In genomic region chr2:102543961-102544719, GRCm38 (mm10) we compare ENCODE assay signal across 12 mouse cellular contexts. TPM values are rescaled to one million over a fixed set of nuclear protein-coding genes. Genes with fewer than 3 reads are reported as not detected.
A peak's percentile ranks its signal among the peaks of the same experiment; 100 is the strongest.
DNase-seq lines count a peak whose midpoint lies in the region; TF ChIP-seq lines count a peak whose summit lies in the region.
"Had no signal": no experiment of that assay in that cellular context is flagged by ENCODE, and none has a peak within 500 bp of the region (broad histone marks: within the 10 kb centered on the region; RNA-seq: fewer than 3 reads in every experiment).

No protein-coding gene starts in this region.

- no peak overlapping the region for H3K27ac ChIP-seq in heart, adult 2 months
- H3K27ac ChIP-seq in cerebellum, adult 2 months (ENCODE audit: insufficient read depth, low read length): no peak overlapping the region
- H3K27ac ChIP-seq: liver, embryonic 14.5 days had no signal

- H3K9ac ChIP-seq in heart, adult 2 months (ENCODE audit: low read depth, low read length): no peak overlapping the region
- H3K9ac ChIP-seq: liver, embryonic 14.5 days had no signal

- WGBS in heart, adult 2 months: 32% methylated on average over 6 of the region's 6 CpGs
- WGBS in cerebellum, adult 2 months: 30% methylated on average over 6 of the region's 6 CpGs

- TF ChIP-seq CTCF in heart, adult 2 months (IDR thresholded peaks at IDR 0.05): no peak
- TF ChIP-seq CTCF in cerebellum, adult 2 months (IDR thresholded peaks at IDR 0.05; ENCODE audit: borderline replicate concordance, insufficient read depth, low read depth, low read length): no peak

- no peaks in the 10 kb centered on the region for H3K79me2 ChIP-seq in heart, adult 2 months (replicated peaks; ENCODE audit: control insufficient read depth, insufficient read depth, low read length)

- intact Hi-C loops in heart, adult 2 months (cut with DNase I): no loop called here

- no peak overlapping the region for H3K4me3 ChIP-seq in heart, adult 2 months
- H3K4me3 ChIP-seq in cerebellum, adult 2 months (replicated peaks; ENCODE audit: insufficient read depth, low read depth, low read length): no peak overlapping the region
- H3K4me3 ChIP-seq: myocyte had no signal

- no peak for TF ChIP-seq EP300 in heart, adult 2 months (IDR thresholded peaks at IDR 0.05; ENCODE audit: insufficient read depth, low read depth, low read length)

- H3K4me1 ChIP-seq in heart, adult 2 months (ENCODE audit: control insufficient read depth, insufficient read depth, low read length): no peaks in the 10 kb centered on the region
- no peaks in the 10 kb centered on the region for H3K4me1 ChIP-seq in cerebellum, adult 2 months (ENCODE audit: control insufficient read depth, insufficient read depth, low read length)

- no peak for TF ChIP-seq POLR2A in heart, adult 2 months (IDR thresholded peaks at IDR 0.05; ENCODE audit: insufficient read depth, low read depth, low read length)
- TF ChIP-seq POLR2A in cerebellum, adult 2 months (IDR thresholded peaks at IDR 0.05; ENCODE audit: borderline replicate concordance, insufficient read depth, low read length): no peak

- H3K36me3 ChIP-seq in heart, adult 2 months (ENCODE audit: control insufficient read depth, insufficient read depth, low read length): no peaks in the 10 kb centered on the region

- H3K27me3 ChIP-seq in heart, adult 2 months (ENCODE audit: control insufficient read depth, insufficient read depth, low read length): no peaks in the 10 kb centered on the region
- no peaks in the 10 kb centered on the region for H3K27me3 ChIP-seq in cerebellum, adult 2 months (ENCODE audit: control insufficient read depth, insufficient read depth, low read length)

- peak; percentile 88 for DNase-seq in heart, adult 11 months
- no peak for DNase-seq in heart, adult 2 months
- peak; percentile 37 for DNase-seq in right cerebral cortex, postnatal 14 days
- no peak for DNase-seq in right cerebral cortex, postnatal 25 days
- DNase-seq in fibroblast of lung, adult 2 months (ENCODE audit: low read depth): peak; percentile 57
- no peak for DNase-seq in left cerebral cortex, adult 11 months (ENCODE audit: low spot score)
- no peak for DNase-seq in layer of hippocampus, adult 9-10 months (ENCODE audit: low spot score)
- no peak for DNase-seq in cerebellum, adult 2 months
- DNase-seq: cerebellum, adult 11 months; thymus, postnatal 4 days had no signal

RNA-seq across cellular contexts. Expression of gene Pamr1, which starts 5.7 kb away (rescaled TPM):
- 1 to 10 TPM; 1.4 to 1.7 TPM for total RNA-seq in heart, adult 2 months (2021)
- 4.5 and 7.7 TPM in 2 replicates for polyA plus RNA-seq in heart, adult 2 months (2012; rRNA removed)
- polyA plus RNA-seq in cerebellum, adult 2 months (2012; rRNA removed): 5.0 and 5.1 TPM in 2 replicates
- polyA plus RNA-seq: myocyte had no signal

Comparison
In these comparisons a context has a peak if more than half of its experiments do, and no peak if none do; other contexts are left out.
1. DNase-seq: peak in heart, adult 11 months (single experiment), right cerebral cortex, postnatal 14 days (single experiment) and fibroblast of lung, adult 2 months (single experiment); none in heart, adult 2 months (0 of 2), right cerebral cortex, postnatal 25 days (single experiment), left cerebral cortex, adult 11 months (single experiment), layer of hippocampus, adult 9-10 months (single experiment) and cerebellum, adult 2 months (0 of 2).